Mouse (Mus musculus) testis, adult 10 weeks (tissue): Measurements from ENCODE around the gene Gpr35. TPM values are rescaled to one million over a fixed set of nuclear protein-coding genes. Genes with fewer than 3 reads are reported as not detected.

Experiments used
- polyA plus RNA-seq: library from polyadenylated mRNA; stranded (reverse); fragments of 350-450 nt; fragmentation: Illumina TruSeq; extraction: RNeasy Lipid Tissue Mini Kit (QIAGEN cat#74804); gene quantifications from one replicate; pipeline ENCODE4 v1.2.3, GENCODE M21; 2014; ENCODE audit warnings: low read depth, low replicate concordance

The Gpr35 gene
- polyA plus RNA-seq = 0.29 TPM

DNA sequence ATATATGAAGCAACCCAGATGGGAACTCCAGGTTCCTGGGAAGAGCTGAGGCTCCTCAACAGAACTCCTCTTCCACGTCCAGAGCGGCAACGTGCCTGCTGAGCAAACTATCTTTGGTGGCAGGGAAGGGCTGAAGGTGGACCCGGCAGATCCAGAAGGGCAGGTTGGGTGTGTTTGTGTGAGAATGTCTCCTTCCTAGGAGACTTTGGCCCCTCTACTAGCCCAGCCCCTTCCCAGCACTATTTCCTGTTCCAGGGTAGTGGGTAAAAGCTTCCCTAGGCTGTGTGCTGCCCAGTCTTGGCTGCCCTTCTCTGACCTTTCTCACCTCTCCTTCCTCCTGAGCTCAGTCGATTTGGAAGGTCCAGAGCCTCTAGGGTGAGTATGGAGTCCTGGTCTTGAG is at the start of gene Gpr35:
Gene Gpr35, plus strand, starts transcription at position 259 of the 400 bp plus-strand sequence.

DNA sequence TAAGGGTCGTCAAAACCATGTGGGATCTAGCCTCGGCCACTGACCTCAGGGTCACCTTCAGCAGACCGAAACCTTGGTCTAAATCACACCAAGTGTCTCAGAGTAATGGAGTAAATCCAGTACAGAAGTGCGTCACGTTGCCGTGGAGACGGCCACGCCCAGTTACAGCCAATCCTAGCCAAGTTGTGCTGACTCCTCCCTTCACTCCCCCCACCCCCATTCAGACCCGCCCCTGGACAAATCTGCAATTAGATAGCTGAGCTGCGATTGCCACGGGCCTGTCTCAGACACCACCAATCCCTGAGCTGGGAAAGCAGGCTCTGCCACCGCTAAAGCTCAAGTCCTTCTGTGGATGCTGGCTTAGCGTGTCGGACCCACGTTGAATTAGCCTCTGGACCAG is 47.9 kb upstream of the Gpr35 start, which contains the start of gene Ankmy1:
Gene Ankmy1, minus strand, starts transcription at position 121 of the 400 bp plus-strand sequence.

GRCm38 (mm10) chr1:92906779-92907631 is 43.7 kb upstream of the Gpr35 start, which contains the start of gene Dusp28:
Gene Dusp28 (plus strand): TSS chr1:92906981.

DNA sequence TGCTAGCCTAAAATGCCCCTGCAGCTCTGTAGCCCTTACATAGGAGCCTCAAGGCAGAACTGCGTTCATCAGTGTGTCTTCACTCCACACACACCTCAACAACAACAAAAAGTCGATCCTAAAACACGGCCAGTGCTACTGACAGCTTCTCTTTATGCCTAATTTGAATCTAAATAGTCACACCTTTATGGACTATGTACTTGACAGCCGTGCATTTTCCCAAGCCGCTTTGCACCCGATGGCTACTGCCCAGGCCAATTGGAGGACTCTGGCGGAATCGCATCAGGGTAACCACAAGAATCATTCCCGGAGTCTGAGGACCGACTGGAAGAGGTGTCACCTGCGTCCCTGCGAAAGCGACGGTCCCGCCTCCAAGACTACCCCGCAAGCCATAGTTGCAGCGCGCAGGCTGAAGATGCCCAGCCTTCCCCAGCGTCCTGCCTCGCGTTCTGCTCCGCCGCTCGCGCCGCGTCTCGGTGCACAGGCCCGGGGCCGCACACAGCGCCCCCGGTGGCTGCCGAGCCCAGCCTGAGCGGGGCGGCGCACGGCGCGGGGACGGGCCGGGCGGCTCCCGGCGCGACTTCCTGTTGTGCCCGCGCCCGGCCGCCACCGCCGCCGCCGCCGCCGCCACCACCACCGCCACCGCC is 40.3 kb upstream of the Gpr35 start, which contains the start of gene Rnpepl1:
Gene Rnpepl1, plus strand, starts transcription at position 545 of the 647 bp plus-strand sequence.

GRCm38 (mm10) chr1:92934182-92934827 is 16.4 kb upstream of the Gpr35 start, which contains the start of gene Capn10:
Gene Capn10 (plus strand): TSS chr1:92934376.

DNA sequence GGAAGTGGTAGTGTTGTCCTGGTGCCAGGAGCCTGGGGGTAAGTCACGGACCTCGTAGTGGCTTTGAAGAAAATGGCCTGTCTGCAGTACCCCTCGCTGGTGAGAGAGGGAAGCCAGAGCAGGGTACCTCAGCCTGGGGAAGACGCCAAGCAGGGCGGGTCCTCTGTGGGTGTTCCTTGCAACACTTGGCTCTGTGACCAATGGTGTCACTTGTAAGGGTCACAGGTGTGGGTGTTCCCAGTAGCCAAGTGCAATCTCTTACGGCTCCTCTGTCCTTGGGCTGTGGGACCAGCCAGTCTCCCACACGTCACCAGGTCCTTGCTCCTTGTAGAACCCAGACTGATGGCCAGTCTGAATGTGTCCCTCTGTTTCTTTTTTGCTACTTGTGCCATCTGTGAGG is 55.4 kb downstream of the Gpr35 start, which contains the start of gene Aqp12:
Gene Aqp12, plus strand, starts transcription at position 274 of the 400 bp plus-strand sequence.

Other genes starting within 250 kb of the Gpr35 start
- gene Gpc1, start 119.2 kb upstream of the Gpr35 start, polyA plus RNA-seq = 0.13 TPM
- gene Ankmy1, start 48.0 kb upstream of the Gpr35 start, polyA plus RNA-seq = 14.4 TPM
- gene Dusp28, start 43.9 kb upstream of the Gpr35 start, polyA plus RNA-seq = 2.0 TPM
- gene Rnpepl1, start 40.1 kb upstream of the Gpr35 start, polyA plus RNA-seq = 2.1 TPM
- gene Capn10, start 16.5 kb upstream of the Gpr35 start, polyA plus RNA-seq = 3.2 TPM
- not detected for gene Aqp12, start 55.5 kb downstream of the Gpr35 start, polyA plus RNA-seq
- gene Kif1a, start 151.1 kb downstream of the Gpr35 start, polyA plus RNA-seq = 0.63 TPM
- gene Agxt, start 184.4 kb downstream of the Gpr35 start, polyA plus RNA-seq = not detected
- gene 2310007B03Rik, start 210.1 kb downstream of the Gpr35 start, polyA plus RNA-seq = not detected
- gene Crocc2, start 217.9 kb downstream of the Gpr35 start, polyA plus RNA-seq = not detected